Mouse (Mus musculus) midbrain, embryonic 14.5 days (tissue): ENCODE measurements at regions not wholly inside any gene's neighbourhood (a gene's known extent, or its start where the extent isn't known, plus 50 kb on each side); places are given as distances from the start of the nearest gene placed in this dataset.
A peak's percentile ranks its signal among the peaks of the same experiment; 100 is the strongest.

Experiments used
- ATAC-seq: fragments of 200-750 bp; cut with Nextera tagmentation; 2 replicates; pipeline ENCODE4 v1.8.0; 2017; ENCODE audit warnings: moderate number of reproducible peaks, moderate library complexity; ENCODE audit not compliant: low FRiP score, low TSS enrichment
- DNase-seq: peaks from one replicate; pipeline ENCODE4 v3.0.0-alpha.2; 2015
- H3K27ac ChIP-seq: fragments of 300-500 bp; sonication (generic); replicated peaks from 2 replicates; pipeline ENCODE4 v1.5.1; 2014; ENCODE audit warnings: mild to moderate bottlenecking, low read depth, low read length, moderate library complexity
- H3K27me3 ChIP-seq: fragments of 300-500 bp; sonication (generic); 2 replicates; pipeline ENCODE4 v1.6.1; 2014; ENCODE audit warnings: low read length, control low read depth, mixed read lengths; ENCODE audit not compliant: control insufficient read depth, insufficient read depth
- H3K36me3 ChIP-seq: fragments of 300-500 bp; sonication (generic); 2 replicates; pipeline ENCODE4 v1.6.1; 2014; ENCODE audit warnings: low read length, control low read depth; ENCODE audit not compliant: control insufficient read depth, insufficient read depth
- H3K4me1 ChIP-seq: fragments of 300-500 bp; sonication (generic); 2 replicates; pipeline ENCODE4 v1.6.1; 2014; ENCODE audit warnings: mild to moderate bottlenecking, antibody characterized with exemption, low read length, control low read depth; ENCODE audit not compliant: control insufficient read depth, insufficient read depth
- H3K4me2 ChIP-seq: fragments of 300-500 bp; sonication (generic); 2 replicates; pipeline ENCODE4 v1.6.1; 2014; ENCODE audit warnings: mild to moderate bottlenecking, low read length, moderate library complexity
- H3K4me3 ChIP-seq: fragments of 300-500 bp; sonication (generic); replicated peaks from 2 replicates; pipeline ENCODE4 v1.5.1; 2014; ENCODE audit warnings: low read depth, low read length
- H3K9ac ChIP-seq: fragments of 300-500 bp; sonication (generic); replicated peaks from 2 replicates; pipeline ENCODE4 v1.6.1; 2014; ENCODE audit warnings: mild to moderate bottlenecking, low read length, moderate library complexity
- H3K9me3 ChIP-seq: fragments of 300-500 bp; sonication (generic); 2 replicates; pipeline ENCODE4 v1.6.1; 2016; ENCODE audit warnings: low read length, control low read depth, mixed read lengths; ENCODE audit not compliant: control insufficient read depth
- WGBS: fragments of 180-500 bp; shearing (Covaris S2); extraction: QIAGEN DNeasy Blood & Tissue Kit; methylation state at CpG from one replicate; pipeline ENCODE4 v1.1.7; 2014; 5-methylcytosine and 5-hydroxymethylcytosine counted together

- Histone ChIP-seq H3K9me3 (no peaks in the 10 kb centered on the region), H3K36me3 (no peaks in the 10 kb centered on the region), H3K27ac (no peak overlapping the region), H3K4me3 (no peak overlapping the region), H3K4me2 (no peak overlapping the region), H3K9ac (no peak overlapping the region), H3K27me3 (no peaks in the 10 kb centered on the region), H3K4me1 (peaks cover 22% of the 10 kb centered on the region)
- 46% methylated on average over 7 of the region's 7 CpGs for WGBS
- DNase-seq (peak; percentile 31), ATAC-seq (no peak)
Observed at GRCm38 (mm10) chr14:55338500-55338899, 116.7 kb downstream of the Dhrs2 start.

- no peak for ATAC-seq
- peak; percentile 34 for DNase-seq
- H3K9ac ChIP-seq: no peak overlapping the region
Observed at GRCm38 (mm10) chr14:55339036-55339614, 117.3 kb downstream of the Dhrs2 start.

GRCm38 (mm10) chr14:55343341-55343740 lies 121.5 kb downstream of the Dhrs2 start:
- Histone ChIP-seq H3K4me2 (no peak overlapping the region), H3K9ac (no peak overlapping the region), H3K4me1 (peaks cover 11% of the 10 kb centered on the region), H3K36me3 (no peaks in the 10 kb centered on the region), H3K27me3 (no peaks in the 10 kb centered on the region), H3K4me3 (no peak overlapping the region), H3K9me3 (no peaks in the 10 kb centered on the region), H3K27ac (no peak overlapping the region)
- DNase-seq (no peak), ATAC-seq (no peak)
- WGBS: 77% methylated on average over 1 of the region's 1 CpGs

More at GRCm38 (mm10) chr14:55339036-55339614, 117.3 kb downstream of the Dhrs2 start:
- Histone ChIP-seq H3K4me1 (peaks cover 22% of the 10 kb centered on the region), H3K27me3 (no peaks in the 10 kb centered on the region), H3K36me3 (no peaks in the 10 kb centered on the region), H3K4me3 (no peak overlapping the region), H3K27ac (peak overlapping the region; percentile 41; the same call in 1 of the 2 replicates), H3K4me2 (no peak overlapping the region), H3K9me3 (no peaks in the 10 kb centered on the region)
- WGBS: 28% methylated on average over 9 of the region's 9 CpGs

- ATAC-seq: no peak
- H3K4me2 ChIP-seq: no peak overlapping the region
- H3K4me1 ChIP-seq: peaks cover 5% of the 10 kb centered on the region
- H3K27ac ChIP-seq: no peak overlapping the region
- no peaks in the 10 kb centered on the region for H3K27me3 ChIP-seq
- no peak overlapping the region for H3K9ac ChIP-seq
- no peaks in the 10 kb centered on the region for H3K9me3 ChIP-seq
- 92% methylated on average over 5 of the region's 5 CpGs for WGBS
- DNase-seq: no peak
- H3K36me3 ChIP-seq: no peaks in the 10 kb centered on the region
- H3K4me3 ChIP-seq: no peak overlapping the region
Observed at GRCm38 (mm10) chr14:55343914-55344313, 122.1 kb downstream of the Dhrs2 start.

- Histone ChIP-seq H3K4me1 (no peaks in the 10 kb centered on the region), H3K4me3 (no peak overlapping the region), H3K9ac (no peak overlapping the region), H3K9me3 (no peaks in the 10 kb centered on the region), H3K4me2 (no peak overlapping the region), H3K27me3 (no peaks in the 10 kb centered on the region), H3K27ac (no peak overlapping the region), H3K36me3 (no peaks in the 10 kb centered on the region)
- DNase-seq (no peak), ATAC-seq (no peak)
- WGBS: 87% methylated on average over 5 of the region's 5 CpGs
Observed at GRCm38 (mm10) chr14:55345091-55345490, 123.3 kb downstream of the Dhrs2 start.

GRCm38 (mm10) chr14:55348098-55348497 lies 126.3 kb downstream of the Dhrs2 start:
- no peak overlapping the region for H3K9ac ChIP-seq
- 79% methylated on average over 4 of the region's 4 CpGs for WGBS
- no peaks in the 10 kb centered on the region for H3K4me1 ChIP-seq
- DNase-seq (no peak), ATAC-seq (no peak)
- H3K27ac ChIP-seq: no peak overlapping the region
- H3K4me3 ChIP-seq: no peak overlapping the region
- no peaks in the 10 kb centered on the region for H3K36me3 ChIP-seq
- H3K4me2 ChIP-seq: no peak overlapping the region
- no peaks in the 10 kb centered on the region for H3K27me3 ChIP-seq
- no peaks in the 10 kb centered on the region for H3K9me3 ChIP-seq

GRCm38 (mm10) chr14:55357258-55357657 lies 121.3 kb upstream of the Dhrs4 start:
- no peak for DNase-seq
- WGBS: 87% methylated on average over 2 of the region's 2 CpGs

GRCm38 (mm10) chr14:55358429-55358828 lies 120.1 kb upstream of the Dhrs4 start:
- ATAC-seq (no peak), DNase-seq (no peak)
- WGBS: 64% methylated on average over 2 of the region's 2 CpGs
- H3K27me3 ChIP-seq: no peaks in the 10 kb centered on the region
- no peaks in the 10 kb centered on the region for H3K36me3 ChIP-seq
- H3K9ac ChIP-seq: no peak overlapping the region
- no peak overlapping the region for H3K27ac ChIP-seq
- no peaks in the 10 kb centered on the region for H3K4me1 ChIP-seq
- no peak overlapping the region for H3K4me2 ChIP-seq
- H3K4me3 ChIP-seq: no peak overlapping the region
- no peaks in the 10 kb centered on the region for H3K9me3 ChIP-seq

More at GRCm38 (mm10) chr14:55357258-55357657, 121.3 kb upstream of the Dhrs4 start:
- H3K4me3 ChIP-seq: no peak overlapping the region
- H3K27me3 ChIP-seq: no peaks in the 10 kb centered on the region
- ATAC-seq: no peak
- no peak overlapping the region for H3K4me2 ChIP-seq
- no peak overlapping the region for H3K27ac ChIP-seq
- H3K9ac ChIP-seq: no peak overlapping the region
- H3K4me1 ChIP-seq: no peaks in the 10 kb centered on the region
- H3K9me3 ChIP-seq: no peaks in the 10 kb centered on the region
- H3K36me3 ChIP-seq: no peaks in the 10 kb centered on the region

- WGBS: 74% methylated on average over 4 of the region's 4 CpGs
- peak; percentile 11 for DNase-seq
- Histone ChIP-seq H3K36me3 (no peaks in the 10 kb centered on the region), H3K9me3 (no peaks in the 10 kb centered on the region), H3K27ac (no peak overlapping the region), H3K9ac (no peak overlapping the region), H3K27me3 (no peaks in the 10 kb centered on the region), H3K4me1 (no peaks in the 10 kb centered on the region), H3K4me3 (no peak overlapping the region), H3K4me2 (no peak overlapping the region)
- ATAC-seq: no peak
Observed at GRCm38 (mm10) chr14:55362316-55362715, 116.2 kb upstream of the Dhrs4 start.
